Mouse (Mus musculus): ENCODE measurements around the gene Ankrd27.

DNA sequence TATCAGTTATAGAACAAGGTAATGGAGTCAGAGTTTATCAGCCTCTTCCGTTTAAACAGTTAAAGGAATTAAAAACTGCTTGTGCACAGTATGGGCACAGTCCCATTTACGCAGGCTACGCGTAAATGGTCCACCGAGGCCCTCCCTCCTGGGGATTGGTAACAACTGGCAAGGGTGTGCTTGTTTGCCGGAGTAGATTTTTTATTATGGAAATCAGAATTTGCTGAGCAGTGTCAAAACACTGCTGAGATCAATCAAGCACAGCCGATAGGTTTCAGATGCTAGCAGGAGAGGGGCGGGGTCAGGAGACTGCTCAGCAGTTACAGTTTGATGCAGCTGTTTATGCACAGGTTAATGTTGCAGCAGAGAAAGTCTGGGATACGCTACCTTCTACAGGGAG lies 102.2 kb downstream of the Ankrd27 start:
- TF ChIP-seq CTCF (IDR thresholded peaks at IDR 0.05; ENCODE audit: control insufficient read depth, insufficient read depth, insufficient replicate concordance, low read depth, low read length) (no peak), POLR2A (IDR thresholded peaks at IDR 0.05; ENCODE audit: control insufficient read depth, low read depth, low read length) (no peak)

All from testis, adult 2 months (tissue).